Mouse (Mus musculus): ENCODE measurements around the gene Npnt. TPM values are rescaled to one million over a fixed set of nuclear protein-coding genes. Genes with fewer than 3 reads are reported as not detected.

Gene Npnt
- polyA plus RNA-seq, 1 experiment, result 123 TPM

DNA sequence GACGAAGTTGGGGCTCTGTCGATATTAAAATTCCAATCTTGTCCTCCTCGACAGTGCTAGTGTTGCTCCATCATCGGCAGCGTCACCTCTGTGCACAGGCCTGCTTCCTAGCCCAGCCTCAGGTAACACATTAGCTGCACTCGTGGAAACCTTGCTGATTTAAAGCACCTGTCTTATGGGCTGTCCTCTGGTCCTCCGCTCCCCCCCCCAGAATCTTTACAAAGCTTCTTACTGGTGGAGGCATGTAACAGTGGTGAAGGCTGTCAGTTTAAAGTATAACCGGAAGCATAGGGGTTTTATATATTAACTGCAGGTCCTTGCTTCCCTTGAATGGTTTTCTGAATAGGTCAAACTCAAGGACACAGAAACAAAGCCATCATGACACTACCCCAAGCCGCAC is 66.8 kb downstream of the Npnt start:
- TF ChIP-seq REST (IDR thresholded peaks at IDR 0.05; ENCODE audit: insufficient read depth, insufficient read length) (no peak), MYOD1 (IDR thresholded peaks at IDR 0.05; ENCODE audit: control insufficient read depth in 1 of 3, insufficient read length in 2 of 3, low read depth in 2 of 3) (no peak), USF1 (IDR thresholded peaks at IDR 0.05; ENCODE audit: low read depth) (no peak), CEBPB (IDR thresholded peaks at IDR 0.05; ENCODE audit: insufficient read depth, poor library complexity, severe bottlenecking) (no peak), MAX (IDR thresholded peaks at IDR 0.05; ENCODE audit: low read depth) (no peak), TCF3 (IDR thresholded peaks at IDR 0.05; ENCODE audit: insufficient read length, low read depth) (no peak), TCF12 (IDR thresholded peaks at IDR 0.05; ENCODE audit: insufficient read depth, poor library complexity, severe bottlenecking) (no peak), MYOG (IDR thresholded peaks at IDR 0.05; ENCODE audit: control insufficient read depth in 1 of 3, insufficient read depth in 1 of 3, insufficient read length in 2 of 3, low read depth in 2 of 3) (no peak), POLR2A (IDR thresholded peaks at IDR 0.05; ENCODE audit: insufficient read length, low read depth) (no peak), POLR2AphosphoS2 (IDR thresholded peaks at IDR 0.05; ENCODE audit: insufficient read length, low read depth) (no peak), E2F4 (IDR thresholded peaks at IDR 0.05; ENCODE audit: insufficient read depth) (no peak), SRF (IDR thresholded peaks at IDR 0.05; ENCODE audit: control insufficient read depth, insufficient read length, low read depth) (no peak)
- Histone ChIP-seq H3K36me3 (ENCODE audit: control insufficient read depth, insufficient read depth) (peaks cover 5% of the 10 kb centered on the region), H3K4me3 (no peak overlapping the region), H3ac (ENCODE audit: control insufficient read depth, insufficient read length) (no peak overlapping the region), H3K79me2 (ENCODE audit: control insufficient read depth, insufficient read depth) (no peaks in the 10 kb centered on the region), H3K27me3 (ENCODE audit: control insufficient read depth, insufficient read depth, insufficient read length) (no peaks in the 10 kb centered on the region), H3K4me2 (ENCODE audit: low read depth) (no peak overlapping the region)

DNA sequence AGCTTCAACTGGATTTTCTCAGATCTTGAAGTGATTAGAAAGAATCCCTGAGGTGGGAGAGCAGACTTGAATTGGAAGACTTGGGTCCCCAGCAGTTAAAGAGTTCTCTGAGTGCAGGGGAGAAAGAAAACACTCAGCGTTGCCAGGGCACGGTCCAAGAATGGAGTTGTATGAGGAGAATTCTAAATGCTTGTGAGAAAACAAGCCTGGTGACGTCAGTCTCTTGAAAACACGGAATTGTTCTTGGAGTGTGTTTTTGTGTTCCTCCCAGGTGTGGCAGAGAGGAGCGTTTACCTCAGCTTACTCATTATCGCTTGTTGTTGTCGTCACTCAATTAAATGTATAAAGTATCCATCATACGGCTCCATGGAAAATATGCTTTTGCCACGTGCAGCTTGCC is 69.3 kb downstream of the Npnt start:
- Histone ChIP-seq H3K4me2 (ENCODE audit: low read depth) (no peak overlapping the region), H3K79me2 (ENCODE audit: control insufficient read depth, insufficient read depth) (no peaks in the 10 kb centered on the region), H3K36me3 (ENCODE audit: control insufficient read depth, insufficient read depth) (peaks cover 5% of the 10 kb centered on the region), H3ac (ENCODE audit: control insufficient read depth, insufficient read length) (no peak overlapping the region), H3K27me3 (ENCODE audit: control insufficient read depth, insufficient read depth, insufficient read length) (no peaks in the 10 kb centered on the region), H3K4me3 (no peak overlapping the region)
- TF ChIP-seq CEBPB (IDR thresholded peaks at IDR 0.05; ENCODE audit: insufficient read depth, poor library complexity, severe bottlenecking) (no peak), MYOD1 (IDR thresholded peaks at IDR 0.05; ENCODE audit: control insufficient read depth in 1 of 3, insufficient read length in 2 of 3, low read depth in 2 of 3) (no peak), USF1 (IDR thresholded peaks at IDR 0.05; ENCODE audit: low read depth) (no peak), TCF3 (IDR thresholded peaks at IDR 0.05; ENCODE audit: insufficient read length, low read depth) (no peak), MAX (IDR thresholded peaks at IDR 0.05; ENCODE audit: low read depth) (no peak), REST (IDR thresholded peaks at IDR 0.05; ENCODE audit: insufficient read depth, insufficient read length) (no peak)

DNA sequence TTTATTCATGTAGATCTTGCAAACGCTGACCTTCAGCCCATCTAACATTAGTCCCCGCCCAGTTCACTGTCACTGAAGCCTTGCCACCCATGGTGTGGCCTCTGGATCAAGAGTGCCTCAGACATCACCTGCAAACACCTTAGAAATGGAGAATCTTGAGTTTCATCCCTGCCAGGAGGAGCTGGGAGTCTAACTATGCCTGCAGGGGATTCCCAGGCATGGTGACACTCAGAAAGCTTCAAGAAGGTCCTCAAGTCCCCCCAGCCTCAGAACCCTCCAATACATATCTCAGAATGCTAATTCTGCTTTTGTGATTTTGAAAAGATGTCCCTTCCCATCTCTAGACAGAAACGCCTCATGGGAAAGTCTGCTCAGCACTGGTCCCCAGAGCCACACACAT is 69.7 kb downstream of the Npnt start:
- no peak overlapping the region for H3K4me3 ChIP-seq
- TF ChIP-seq POLR2A (IDR thresholded peaks at IDR 0.05; ENCODE audit: insufficient read length, low read depth), result no peak
- TF ChIP-seq MYOD1 (IDR thresholded peaks at IDR 0.05; ENCODE audit: control insufficient read depth in 1 of 3, insufficient read length in 2 of 3, low read depth in 2 of 3), result no peak
- TF ChIP-seq REST (IDR thresholded peaks at IDR 0.05; ENCODE audit: insufficient read depth, insufficient read length), result no peak
- no peak for TF ChIP-seq TCF3 (IDR thresholded peaks at IDR 0.05; ENCODE audit: insufficient read length, low read depth)
- peaks cover 3% of the 10 kb centered on the region for H3K36me3 ChIP-seq (ENCODE audit: control insufficient read depth, insufficient read depth)
- no peak overlapping the region for H3K4me2 ChIP-seq (ENCODE audit: low read depth)
- H3K27me3 ChIP-seq (ENCODE audit: control insufficient read depth, insufficient read depth, insufficient read length), result no peaks in the 10 kb centered on the region
- H3K79me2 ChIP-seq (ENCODE audit: control insufficient read depth, insufficient read depth), result no peaks in the 10 kb centered on the region
- no peak overlapping the region for H3ac ChIP-seq (ENCODE audit: control insufficient read depth, insufficient read length)

DNA sequence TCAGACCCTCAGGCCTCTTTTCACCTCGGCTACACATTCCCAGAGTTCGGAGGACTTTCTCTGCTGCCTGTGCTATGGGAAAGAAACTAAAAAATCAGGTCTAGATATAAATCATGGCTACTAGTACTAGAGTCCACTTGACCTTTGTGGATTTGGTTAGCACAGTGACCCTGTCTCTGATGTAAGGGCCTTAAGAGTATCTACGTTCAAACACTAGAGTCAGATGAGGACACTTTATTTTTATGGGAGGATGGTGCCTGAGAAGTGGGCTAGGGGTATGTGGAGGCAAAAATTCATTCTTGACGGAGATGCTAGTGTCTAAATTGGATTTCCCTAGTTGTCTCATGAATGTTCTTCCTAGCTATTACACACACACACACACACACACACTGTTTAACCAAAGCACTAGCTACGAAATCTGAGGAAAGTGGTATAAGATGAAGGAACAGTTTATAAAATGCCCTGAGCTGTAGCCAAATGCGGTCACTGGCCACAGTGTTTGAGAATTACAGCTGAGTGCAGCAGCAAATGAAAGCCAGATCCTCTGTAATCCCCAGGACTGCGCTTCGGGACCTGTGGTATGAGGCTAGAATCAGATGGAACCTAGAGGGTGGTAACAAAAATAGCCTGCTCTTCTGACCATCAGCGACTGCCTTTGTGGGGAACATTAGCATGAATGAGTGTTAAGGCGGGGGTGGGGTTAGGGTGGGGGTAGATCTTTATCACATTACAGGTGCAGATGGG is 73.0 kb downstream of the Npnt start:
- H3ac ChIP-seq (ENCODE audit: control insufficient read depth, insufficient read length), result no peak overlapping the region
- H3K27me3 ChIP-seq (ENCODE audit: control insufficient read depth, insufficient read depth, insufficient read length), result no peaks in the 10 kb centered on the region
- no peaks in the 10 kb centered on the region for H3K36me3 ChIP-seq (ENCODE audit: control insufficient read depth, insufficient read depth)
- H3K4me2 ChIP-seq (ENCODE audit: low read depth), result peak overlapping the region; percentile 25
- no peak for TF ChIP-seq TCF3 (IDR thresholded peaks at IDR 0.05; ENCODE audit: insufficient read length, low read depth)
- TF ChIP-seq TCF12 (IDR thresholded peaks at IDR 0.05; ENCODE audit: insufficient read depth, poor library complexity, severe bottlenecking), result no peak
- TF ChIP-seq E2F4 (IDR thresholded peaks at IDR 0.05; ENCODE audit: insufficient read depth), result no peak
- TF ChIP-seq POLR2AphosphoS2 (IDR thresholded peaks at IDR 0.05; ENCODE audit: insufficient read length, low read depth), result no peak
- TF ChIP-seq MYOG (IDR thresholded peaks at IDR 0.05; ENCODE audit: control insufficient read depth in 1 of 3, insufficient read depth in 1 of 3, insufficient read length in 2 of 3, low read depth in 2 of 3), result no peak
- TF ChIP-seq REST (IDR thresholded peaks at IDR 0.05; ENCODE audit: insufficient read depth, insufficient read length), result no peak
- no peak for TF ChIP-seq USF1 (IDR thresholded peaks at IDR 0.05; ENCODE audit: low read depth)
- H3K79me2 ChIP-seq (ENCODE audit: control insufficient read depth, insufficient read depth), result no peaks in the 10 kb centered on the region
- H3K4me3 ChIP-seq, result no peak overlapping the region

DNA sequence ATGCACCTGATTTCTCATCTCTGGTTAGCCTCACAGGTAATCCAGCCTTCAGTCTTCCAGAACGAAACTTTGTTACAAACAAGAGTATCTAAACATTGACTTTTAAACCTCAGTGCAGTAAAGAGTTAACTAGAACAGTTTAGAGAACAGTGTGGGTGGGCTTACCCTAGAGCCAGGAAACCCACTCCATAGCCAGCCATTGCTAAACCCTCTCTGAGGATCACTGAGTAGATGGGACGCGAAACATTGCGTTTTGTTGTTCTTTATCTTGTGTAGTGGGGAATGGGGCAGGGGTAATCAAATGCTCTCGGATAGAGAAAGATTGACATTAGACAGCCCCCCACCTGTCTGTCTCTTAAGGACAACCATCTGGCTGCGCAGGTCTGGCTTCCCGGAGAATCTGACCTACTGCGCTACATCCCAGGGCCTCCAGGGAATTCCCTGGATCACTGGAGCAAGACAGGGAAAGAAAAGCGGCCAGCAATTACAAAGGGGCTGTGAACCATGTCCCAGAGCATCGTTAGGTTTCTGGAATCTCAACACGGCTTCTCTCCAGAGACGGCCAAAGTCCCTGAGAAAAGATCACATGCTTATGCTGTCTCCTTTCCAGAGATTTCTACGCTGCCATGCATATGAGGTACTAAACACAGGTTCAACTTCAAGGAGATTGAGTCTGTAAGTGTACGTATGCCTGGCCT is 73.9 kb downstream of the Npnt start:
- no peaks in the 10 kb centered on the region for H3K79me2 ChIP-seq (ENCODE audit: control insufficient read depth, insufficient read depth)
- TF ChIP-seq MAX (IDR thresholded peaks at IDR 0.05; ENCODE audit: low read depth) (no peak), USF1 (IDR thresholded peaks at IDR 0.05; ENCODE audit: low read depth) (no peak), MYOD1 (IDR thresholded peaks at IDR 0.05; ENCODE audit: control insufficient read depth in 1 of 3, insufficient read length in 2 of 3, low read depth in 2 of 3) (no peak), MYOG (IDR thresholded peaks at IDR 0.05; ENCODE audit: control insufficient read depth in 1 of 3, insufficient read depth in 1 of 3, insufficient read length in 2 of 3, low read depth in 2 of 3) (no peak), TCF3 (IDR thresholded peaks at IDR 0.05; ENCODE audit: insufficient read length, low read depth) (no peak), POLR2AphosphoS2 (IDR thresholded peaks at IDR 0.05; ENCODE audit: insufficient read length, low read depth) (no peak), CEBPB (IDR thresholded peaks at IDR 0.05; ENCODE audit: insufficient read depth, poor library complexity, severe bottlenecking) (no peak), POLR2A (IDR thresholded peaks at IDR 0.05; ENCODE audit: insufficient read length, low read depth) (no peak), E2F4 (IDR thresholded peaks at IDR 0.05; ENCODE audit: insufficient read depth) (no peak), REST (IDR thresholded peaks at IDR 0.05; ENCODE audit: insufficient read depth, insufficient read length) (no peak), TCF12 (IDR thresholded peaks at IDR 0.05; ENCODE audit: insufficient read depth, poor library complexity, severe bottlenecking) (no peak), SRF (IDR thresholded peaks at IDR 0.05; ENCODE audit: control insufficient read depth, insufficient read length, low read depth) (no peak)
- H3K36me3 ChIP-seq (ENCODE audit: control insufficient read depth, insufficient read depth), result no peaks in the 10 kb centered on the region
- H3K4me3 ChIP-seq, result no peak overlapping the region
- no peak overlapping the region for H3K4me2 ChIP-seq (ENCODE audit: low read depth)
- no peak overlapping the region for H3ac ChIP-seq (ENCODE audit: control insufficient read depth, insufficient read length)
- H3K27me3 ChIP-seq (ENCODE audit: control insufficient read depth, insufficient read depth, insufficient read length), result no peaks in the 10 kb centered on the region
